Mouse (Mus musculus) mature B cell (primary cell): ENCODE data around the gene Trim66.

Experiments used
- in situ Hi-C: fragments of 300-500 bp; cut with MboI; formaldehyde crosslinking; loops from 2 replicates; pipeline ENCODE4 v1.14.3; 2019

Gene Trim66

DNA sequence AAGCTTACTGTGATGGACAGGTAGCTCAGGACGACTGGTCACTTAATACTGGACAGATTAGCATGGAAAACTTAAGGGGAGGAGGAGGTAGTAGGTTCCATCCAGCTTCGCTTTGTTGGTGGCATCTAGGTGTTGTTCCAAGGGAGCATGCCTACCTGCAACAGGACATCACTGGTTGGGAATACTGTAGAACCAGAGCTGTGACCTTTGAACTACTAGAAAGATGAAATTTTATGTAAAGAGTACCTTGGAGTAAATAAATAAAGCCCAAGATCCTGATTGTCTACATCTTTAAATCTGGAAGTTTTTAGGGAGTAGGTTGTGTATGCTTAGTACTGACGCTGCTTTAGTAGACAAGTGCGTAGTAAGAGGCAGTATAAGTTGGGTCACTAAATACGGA, 14.2 kb upstream of the Trim66 start:
- in situ Hi-C loops, result no loop called here

DNA sequence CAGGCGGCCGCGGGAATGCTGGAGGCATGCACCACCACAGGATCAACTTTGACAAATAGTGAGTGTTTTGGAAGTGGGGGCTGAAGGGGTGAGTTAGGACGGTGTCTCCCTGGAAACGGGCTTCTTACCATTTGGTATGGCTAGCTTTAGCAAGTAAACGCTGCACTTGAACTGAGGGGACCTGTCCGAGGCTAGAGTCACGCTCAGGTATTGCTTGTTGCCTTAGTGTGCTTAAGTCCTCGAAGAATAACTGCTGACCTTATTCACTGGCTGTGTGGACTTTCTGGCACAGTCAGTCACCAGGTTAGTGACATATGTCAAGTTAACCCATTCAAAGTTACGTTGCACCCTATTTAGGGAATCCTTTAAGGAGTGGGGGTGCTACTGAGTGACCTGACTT, 12.0 kb upstream of the Trim66 start:
- in situ Hi-C loops, result no loop called here

DNA sequence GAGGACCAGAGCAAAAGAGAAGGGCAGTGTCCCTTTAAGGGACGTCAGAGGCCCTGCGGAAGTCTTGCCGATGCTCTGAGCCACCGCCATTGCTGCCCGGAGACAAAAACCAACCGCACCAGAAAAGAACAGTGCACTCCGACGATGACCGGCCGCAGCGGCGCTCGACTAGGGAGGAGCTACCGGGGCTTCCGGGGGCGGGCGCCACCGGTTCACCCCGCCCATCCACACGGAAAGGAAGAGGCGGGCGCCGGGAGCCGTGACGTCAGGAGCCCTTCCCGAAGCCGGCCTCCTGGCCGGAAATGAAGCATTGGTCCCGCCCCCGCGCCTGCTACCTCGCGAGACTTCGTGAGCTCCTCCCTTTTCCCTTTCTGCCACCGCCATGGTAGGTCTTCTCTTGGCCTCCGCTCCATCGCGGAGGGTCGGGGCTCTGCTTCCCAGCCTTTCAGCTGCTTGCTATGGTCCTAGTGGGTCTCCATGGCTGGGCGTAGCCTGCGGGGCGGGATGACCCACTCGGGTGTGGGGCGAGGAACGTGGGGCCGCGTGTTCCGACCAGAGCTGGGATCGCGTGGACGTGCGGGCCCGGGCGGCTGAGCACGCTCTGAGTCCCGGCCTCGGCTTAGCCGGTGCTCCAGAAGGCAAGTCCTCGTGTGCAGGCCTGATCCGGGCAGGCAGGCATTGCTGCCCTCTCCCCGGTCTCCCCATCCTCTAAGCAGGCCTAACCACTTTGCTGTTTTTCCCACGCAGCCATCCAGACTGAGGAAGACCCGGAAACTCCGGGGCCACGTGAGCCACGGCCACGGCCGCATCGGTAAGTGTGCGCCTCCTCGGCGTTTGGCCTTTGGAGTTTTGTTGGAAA, 11.1 kb upstream of the Trim66 start, which contains the start of gene Rpl27a:
TSS of gene Rpl27a (plus strand) at position 310 of the 859 bp plus-strand sequence.
- in situ Hi-C loops, result no loop called here

DNA sequence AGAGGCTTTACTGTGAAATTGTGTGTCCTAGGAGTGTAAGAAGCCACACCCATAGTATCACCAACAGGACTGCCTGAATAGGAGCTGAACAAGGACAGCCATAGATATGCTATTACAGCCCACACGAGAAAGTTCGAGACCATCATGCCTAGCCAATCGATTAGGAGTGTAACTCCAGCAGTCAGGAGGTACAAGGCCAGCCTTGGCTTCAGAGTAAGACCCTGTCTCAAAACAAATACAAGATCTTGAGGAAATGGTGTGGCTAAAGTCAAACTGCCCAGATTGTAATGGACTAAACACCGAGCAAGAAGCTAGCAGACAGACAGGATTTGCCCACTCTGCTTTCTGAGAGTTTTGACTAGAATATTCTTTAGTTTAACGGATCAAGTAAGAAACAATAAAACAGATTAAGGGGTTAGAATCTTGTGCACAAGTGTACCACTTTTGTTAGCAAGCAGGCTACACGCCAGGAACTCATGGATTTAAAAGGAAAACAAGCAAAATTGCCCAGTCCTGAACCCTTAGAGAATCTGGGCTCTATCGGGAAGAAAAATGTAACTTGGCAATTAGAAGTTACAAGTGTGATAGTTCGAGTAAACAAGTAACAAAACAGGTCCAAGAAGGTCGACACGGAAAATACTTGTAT, 10.2 kb upstream of the Trim66 start:
- in situ Hi-C loops, result no loop called here

GRCm38 (mm10) chr7:109516500-109516899, 8.6 kb upstream of the Trim66 start:
- in situ Hi-C loops, result no loop called here

DNA sequence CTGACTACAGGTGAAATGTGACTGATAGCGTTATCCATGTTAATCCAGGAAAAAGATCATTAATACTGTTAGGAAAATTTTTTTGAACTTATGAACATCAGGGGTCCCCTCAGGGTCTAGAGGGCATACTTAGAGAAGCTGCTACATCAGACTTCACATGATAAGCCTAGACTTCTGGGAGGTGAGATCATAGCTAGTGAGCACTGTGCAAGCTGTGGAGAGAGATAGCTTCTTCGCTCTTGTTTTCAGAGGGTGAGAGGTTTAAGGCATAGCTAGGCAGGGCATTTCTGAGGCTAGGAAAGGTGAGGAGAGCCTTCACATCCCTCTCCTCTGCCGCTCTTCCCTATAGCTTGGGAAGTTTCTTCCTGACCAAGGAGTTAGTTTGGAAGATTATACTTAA, 3.9 kb upstream of the Trim66 start:
- in situ Hi-C loops, result no loop called here

- in situ Hi-C loops, result no loop called here
Observed at GRCm38 (mm10) chr7:109510799-109511198, 2.9 kb upstream of the Trim66 start.

GRCm38 (mm10) chr7:109507572-109507971, 362 bp downstream of the Trim66 start:
- in situ Hi-C loops, result no loop called here

GRCm38 (mm10) chr7:109507119-109507518, 815 bp downstream of the Trim66 start:
- in situ Hi-C loops, result no loop called here

DNA sequence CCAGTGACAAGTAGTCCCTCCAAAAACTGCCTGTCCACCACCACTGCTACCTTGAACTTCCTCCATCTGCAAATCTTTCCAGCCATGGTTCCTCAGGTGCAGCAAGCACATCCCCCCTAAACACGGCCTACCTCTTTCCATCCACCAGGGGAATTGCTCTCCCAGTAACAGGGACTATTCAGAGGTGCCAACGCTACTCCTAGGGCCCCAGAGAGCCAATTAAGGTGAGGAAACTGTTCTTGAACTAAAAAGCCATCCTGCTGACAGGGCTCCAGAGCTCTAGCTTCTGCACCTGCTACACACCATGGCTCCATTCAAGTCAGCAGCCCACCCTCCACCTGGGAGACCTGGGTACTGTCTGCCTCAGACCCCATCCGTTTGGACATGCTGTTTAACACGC, 10.4 kb downstream of the Trim66 start:
- in situ Hi-C loops, result no loop called here

DNA sequence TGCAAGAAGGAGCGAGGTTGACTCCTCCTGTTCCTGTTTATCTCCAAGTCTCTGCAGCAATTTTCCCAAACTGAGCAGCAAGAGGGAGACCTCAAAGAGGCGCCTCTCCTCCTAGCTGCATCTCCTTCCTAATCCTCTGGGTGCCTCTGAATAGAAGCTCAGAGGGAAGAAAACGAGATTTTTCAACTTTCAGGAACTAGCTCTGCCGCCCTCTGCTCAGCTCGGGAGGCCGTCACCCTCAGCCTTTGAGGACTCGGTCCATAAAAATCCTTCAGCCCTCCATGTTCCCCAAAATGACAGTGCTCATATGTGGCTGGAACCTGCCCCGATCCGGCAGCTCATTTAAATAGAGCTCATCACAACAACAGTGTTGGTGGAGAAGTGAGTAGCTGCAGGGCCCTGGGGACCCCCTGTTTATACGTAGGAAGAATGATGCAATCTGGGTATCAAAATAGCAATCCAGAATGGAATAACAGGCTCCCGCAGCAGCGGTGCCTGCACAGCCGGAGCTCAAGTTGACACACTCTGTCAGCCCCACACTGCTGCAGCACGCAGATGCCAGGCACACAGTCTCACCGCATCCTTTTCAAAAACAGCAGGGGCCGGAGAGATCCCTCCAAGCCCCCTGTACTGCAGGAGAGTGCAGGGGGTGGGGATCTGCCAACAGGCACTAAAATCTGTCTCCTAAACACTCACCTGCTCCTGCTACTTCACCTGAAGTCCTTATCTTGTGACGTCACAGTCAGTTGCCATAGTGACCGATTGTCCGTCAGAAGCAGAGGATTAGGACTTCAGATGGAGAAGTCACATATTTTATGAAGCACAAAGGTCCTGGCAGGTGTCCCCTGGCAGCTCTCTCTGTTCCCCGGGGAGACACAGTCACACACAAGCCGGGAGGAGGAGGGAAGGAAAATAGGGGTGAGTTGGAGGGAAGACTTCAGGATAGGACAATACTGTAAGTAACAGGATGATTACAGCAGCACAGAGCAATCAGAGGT, 14.3 kb downstream of the Trim66 start:
- in situ Hi-C loops, result no loop called here

DNA sequence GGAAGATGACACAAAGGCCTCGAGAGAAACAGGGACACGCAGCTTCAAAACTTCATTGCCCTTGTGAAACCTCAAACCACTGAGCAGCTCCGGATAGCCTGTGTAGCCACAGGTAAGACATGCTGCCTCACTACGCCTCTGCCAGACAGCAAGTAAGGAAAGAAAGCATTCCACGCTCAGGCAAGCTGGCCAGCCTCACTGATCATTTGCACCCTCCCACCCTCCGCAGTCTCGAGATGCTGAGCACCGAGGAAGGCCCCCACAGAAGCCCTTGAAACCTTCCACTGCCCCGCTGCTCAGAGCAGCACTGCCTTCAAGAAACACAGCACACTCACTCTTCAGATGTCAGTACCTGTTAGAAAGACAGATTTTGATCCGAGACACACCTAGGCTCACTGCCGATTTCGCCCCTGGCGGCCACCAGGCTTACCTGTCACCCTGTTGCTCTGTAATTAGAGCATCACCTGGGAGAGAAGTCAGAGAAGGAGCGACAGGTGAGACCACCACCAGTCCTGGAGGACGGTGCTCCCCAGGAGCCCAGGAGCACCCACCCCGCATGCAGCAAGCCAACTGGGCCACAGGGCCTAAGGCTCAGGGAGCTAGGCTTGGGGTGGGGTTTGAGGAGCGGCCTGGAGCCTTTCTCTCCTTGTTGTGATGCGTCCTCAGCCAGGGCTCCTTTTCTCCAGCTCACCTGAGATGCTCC, 15.2 kb downstream of the Trim66 start:
- in situ Hi-C loops, result no loop called here

DNA sequence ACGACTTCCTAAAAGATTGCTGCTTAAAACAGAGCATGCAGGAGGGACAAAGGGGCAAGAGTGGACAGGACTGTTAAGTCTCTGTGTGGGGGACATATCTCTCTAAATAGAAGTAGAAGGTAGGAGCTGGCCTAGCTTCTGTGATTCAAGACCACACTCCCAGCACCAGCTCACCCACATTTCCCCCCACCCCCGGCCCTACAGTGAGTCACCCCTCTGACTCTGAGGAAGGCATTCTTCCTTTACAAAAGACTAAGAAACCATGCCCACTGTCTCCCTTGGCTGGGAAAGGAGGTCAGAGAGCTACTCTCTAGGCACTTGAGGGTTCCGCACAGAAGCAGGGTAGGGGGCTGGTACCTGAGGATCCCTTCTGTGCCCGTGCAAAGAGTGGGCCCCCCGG, 23.7 kb downstream of the Trim66 start:
- in situ Hi-C loops, result no loop called here

DNA sequence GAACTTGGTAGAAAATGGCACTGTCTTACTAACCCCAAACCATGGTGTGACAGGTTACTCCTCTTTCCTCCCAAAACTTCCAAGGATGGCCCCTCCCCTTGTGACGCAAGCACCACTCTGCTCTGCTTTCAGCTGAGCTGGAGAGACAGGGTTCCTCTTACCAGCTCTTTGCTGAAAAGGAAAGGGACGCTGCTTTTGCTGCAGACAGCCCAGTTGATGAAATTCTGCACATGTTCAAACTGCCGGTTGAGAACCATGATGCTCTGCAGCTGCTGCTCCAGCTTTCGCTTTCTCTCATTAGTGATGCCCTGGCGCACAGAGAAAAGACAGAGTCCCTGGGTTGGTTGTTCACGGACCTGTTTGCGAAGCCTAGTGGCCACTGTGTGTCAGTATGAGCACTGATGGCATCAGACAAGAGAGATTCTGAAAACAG, 27.2 kb downstream of the Trim66 start:
- in situ Hi-C loops, result no loop called here

DNA sequence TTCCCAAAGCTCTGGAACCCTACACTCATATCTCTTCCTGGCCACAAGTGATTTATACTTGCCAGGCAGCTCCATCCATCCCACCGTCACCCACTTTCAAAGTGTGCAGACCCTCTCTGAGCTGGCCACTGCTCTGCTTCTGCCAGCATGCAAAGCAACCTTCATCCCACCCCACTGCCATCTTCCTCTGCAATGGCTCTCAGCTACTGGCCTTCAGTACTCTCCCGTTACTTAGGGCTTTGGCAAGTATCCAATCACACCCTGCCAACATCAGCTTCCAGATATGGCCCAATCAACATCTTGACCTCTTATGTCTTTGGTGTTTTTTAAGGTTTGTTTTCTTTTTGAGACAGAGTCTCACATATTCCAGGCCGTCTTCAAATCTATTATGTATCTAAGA, 30.0 kb downstream of the Trim66 start:
- in situ Hi-C loops, result no loop called here

- in situ Hi-C loops, result no loop called here
Observed at GRCm38 (mm10) chr7:109470700-109471099, 37.2 kb downstream of the Trim66 start.

DNA sequence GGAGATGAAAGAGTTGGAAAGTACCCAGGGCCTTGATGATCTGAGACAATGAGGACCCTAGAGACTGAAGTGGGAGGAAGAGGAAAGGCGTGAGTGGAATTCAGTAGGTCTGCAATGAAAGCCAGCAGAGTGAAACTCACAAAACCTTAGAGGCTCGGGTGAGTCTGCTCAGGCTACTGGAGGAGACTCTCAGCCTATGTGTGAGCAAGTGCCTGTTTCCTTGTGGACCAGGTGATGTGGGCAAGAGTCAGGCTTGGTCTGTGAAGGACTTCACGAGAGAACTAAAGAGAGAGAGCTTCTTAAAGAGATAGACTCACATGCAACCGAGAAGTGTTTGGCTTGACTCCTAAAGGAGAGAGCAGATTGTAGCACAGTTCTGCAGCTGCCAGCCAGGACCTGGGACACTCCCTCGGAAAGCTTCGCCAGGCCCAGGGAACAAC, 39.7 kb downstream of the Trim66 start:
- in situ Hi-C loops, result no loop called here

DNA sequence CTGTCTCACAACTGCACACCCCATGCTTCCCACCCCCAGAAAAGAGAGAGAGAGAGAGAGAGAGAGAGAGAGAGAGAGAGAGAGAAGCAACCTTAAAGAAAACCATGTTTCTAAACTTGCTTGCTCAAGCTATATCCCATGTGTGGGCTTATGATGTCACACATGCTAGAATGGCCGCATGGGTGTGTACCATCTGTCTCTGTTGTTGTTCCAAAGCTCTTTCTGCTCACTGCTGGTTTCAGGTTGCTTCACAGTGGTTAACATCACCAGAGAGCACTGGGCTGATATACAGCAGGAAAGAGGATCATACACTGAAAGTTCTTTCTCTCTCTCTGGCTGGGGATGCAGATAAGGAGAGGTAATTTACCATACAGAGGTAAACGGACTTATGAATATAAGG, 40.3 kb downstream of the Trim66 start:
- in situ Hi-C loops, result no loop called here

- in situ Hi-C loops, result no loop called here
Observed at GRCm38 (mm10) chr7:109460698-109461097, 47.2 kb downstream of the Trim66 start.

DNA sequence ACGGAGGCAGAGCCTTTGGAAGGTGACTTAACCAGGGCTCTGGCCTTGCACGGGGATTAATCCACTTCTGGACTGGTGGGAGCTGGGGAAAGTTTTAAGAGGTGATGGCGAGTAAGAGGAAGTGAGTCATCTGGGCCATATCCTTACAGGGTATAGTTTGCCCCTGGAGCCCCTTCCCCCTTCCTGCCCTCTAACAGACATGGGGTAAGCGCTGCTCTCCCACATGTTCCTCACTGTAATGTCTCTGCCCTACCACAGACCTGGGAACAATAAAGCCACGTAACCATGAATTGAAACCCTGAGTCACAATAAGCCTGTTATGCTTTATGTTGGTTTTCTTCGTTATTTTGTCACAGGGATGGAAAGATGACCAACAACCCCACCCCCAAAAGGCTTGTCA, 51.4 kb downstream of the Trim66 start:
- in situ Hi-C loops, result no loop called here

DNA sequence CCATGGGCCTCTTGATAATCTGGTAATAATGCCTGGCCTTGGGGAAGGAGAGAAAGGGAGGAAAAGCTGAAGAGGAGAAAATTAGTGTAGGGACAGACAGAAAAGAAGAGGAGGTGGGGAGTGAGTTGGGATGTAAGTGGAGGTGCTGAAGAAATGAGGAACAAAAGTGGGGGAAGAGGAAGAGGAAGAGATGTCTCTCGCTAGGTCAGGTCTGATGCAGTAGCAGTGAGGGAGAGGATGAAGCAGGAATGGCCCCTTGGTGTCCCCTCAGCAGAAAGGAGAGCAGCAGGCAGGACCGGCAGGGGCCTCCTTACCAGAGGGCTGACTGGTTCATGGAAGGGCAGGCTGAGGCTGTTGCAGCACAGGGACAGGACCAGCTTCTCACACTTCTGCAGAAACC, 52.2 kb downstream of the Trim66 start:
- in situ Hi-C loops, result no loop called here
